Mouse (Mus musculus): ENCODE data around the gene Ddx1.

- TF ChIP-seq POLR2A (IDR thresholded peaks at IDR 0.05; ENCODE audit: borderline replicate concordance, insufficient read depth, low read length), result no peak
- no peak for TF ChIP-seq CTCF (IDR thresholded peaks at IDR 0.05; ENCODE audit: borderline replicate concordance, insufficient read depth, low read depth, low read length)
Observed at GRCm38 (mm10) chr12:13268412-13268811, 19.4 kb upstream of the Ddx1 start.
